Mouse (Mus musculus) gastrocnemius, postnatal 25 days (tissue): Measurements from ENCODE around the gene Syt12. TPM values are rescaled to one million over a fixed set of nuclear protein-coding genes. Genes with fewer than 3 reads are reported as not detected.
"Not testable (repeated sequence)": the region's sequence is repeated elsewhere in the genome, so short reads cannot be mapped to it uniquely, and the experiment has no call there.

ENCODE experiments used
- DNase-seq: peaks from one replicate; pipeline ENCODE4 v3.0.0; 2022
- total RNA-seq, 2 experiments: library from RNA; stranded (reverse); gene quantifications; 1 replicate in 1 of 2; 2 replicates in 1 of 2; pipeline ENCODE4 v1.2.3; 2021

Gene Syt12
- total RNA-seq, 2 experiments from 2014 or later: 6.5 to 8.5 TPM

DNA sequence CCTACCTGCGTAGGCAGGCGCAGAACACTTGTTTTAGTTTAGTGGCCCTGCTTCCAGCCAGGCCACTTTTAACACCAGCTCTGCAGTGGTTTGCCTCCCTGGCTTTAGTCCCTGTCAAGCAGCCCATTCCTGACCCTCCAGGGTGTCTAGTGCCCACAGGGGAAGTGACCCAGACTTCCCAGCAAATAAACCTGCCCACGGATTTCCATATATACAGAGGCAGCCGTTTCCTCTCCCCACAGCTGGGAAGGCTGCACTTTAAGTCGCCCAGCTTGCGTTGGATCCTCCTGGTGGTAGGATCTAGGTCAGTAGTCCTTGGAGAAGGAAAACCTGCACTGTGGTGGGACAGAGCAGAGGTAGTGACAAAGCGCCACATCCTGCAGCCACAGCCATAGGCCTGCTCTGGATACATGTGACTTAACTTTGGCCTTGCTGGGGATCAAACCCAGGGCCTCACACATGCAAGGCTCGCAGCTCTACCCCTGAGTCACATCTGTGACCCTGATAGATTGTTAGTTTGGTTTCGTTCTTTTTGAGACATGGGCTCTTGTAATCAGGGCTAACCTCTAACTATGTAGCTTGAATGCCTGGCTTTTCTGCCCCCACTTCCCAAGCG lies 13.9 kb upstream of the Syt12 start:
- DNase-seq: no peak

DNA sequence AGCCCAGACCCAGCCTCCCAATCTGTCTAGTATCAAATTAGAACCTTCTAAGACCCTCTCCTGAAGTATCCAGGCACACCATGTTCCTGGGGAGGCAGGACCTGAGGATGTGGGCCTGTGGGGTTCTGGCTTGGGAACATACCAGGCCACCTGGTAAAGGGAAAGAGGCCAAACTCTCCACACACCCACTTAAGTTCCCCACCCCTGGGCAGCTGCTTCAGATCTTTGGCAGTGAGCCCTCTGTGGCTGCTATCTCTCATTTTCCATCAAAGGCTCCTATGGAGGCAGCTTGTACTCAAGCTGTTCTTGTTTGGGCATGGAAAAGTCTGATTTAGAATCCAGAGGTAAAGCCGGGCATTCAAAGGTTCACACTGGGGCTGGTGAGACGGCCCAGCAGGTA lies 10.6 kb upstream of the Syt12 start:
- no peak for DNase-seq

DNA sequence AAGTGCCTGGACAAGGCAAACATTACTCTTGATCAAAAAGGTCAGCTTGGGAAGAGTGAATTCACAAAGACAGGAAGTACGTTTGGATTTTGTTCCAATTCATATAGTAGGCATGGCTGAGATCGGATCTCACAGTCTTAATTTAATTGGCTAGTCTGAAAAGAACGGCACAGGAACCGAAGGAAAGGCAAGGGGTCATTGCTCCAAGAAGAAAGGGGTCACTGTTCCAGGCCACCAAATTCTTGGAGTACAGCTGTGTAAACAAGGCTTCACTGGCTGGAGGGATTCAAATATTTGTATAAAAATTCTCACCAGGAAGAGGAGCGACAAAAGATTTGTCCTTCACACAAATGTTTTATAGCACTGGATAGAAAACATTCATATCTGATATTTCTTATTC lies 7.8 kb upstream of the Syt12 start:
- DNase-seq: no peak

DNA sequence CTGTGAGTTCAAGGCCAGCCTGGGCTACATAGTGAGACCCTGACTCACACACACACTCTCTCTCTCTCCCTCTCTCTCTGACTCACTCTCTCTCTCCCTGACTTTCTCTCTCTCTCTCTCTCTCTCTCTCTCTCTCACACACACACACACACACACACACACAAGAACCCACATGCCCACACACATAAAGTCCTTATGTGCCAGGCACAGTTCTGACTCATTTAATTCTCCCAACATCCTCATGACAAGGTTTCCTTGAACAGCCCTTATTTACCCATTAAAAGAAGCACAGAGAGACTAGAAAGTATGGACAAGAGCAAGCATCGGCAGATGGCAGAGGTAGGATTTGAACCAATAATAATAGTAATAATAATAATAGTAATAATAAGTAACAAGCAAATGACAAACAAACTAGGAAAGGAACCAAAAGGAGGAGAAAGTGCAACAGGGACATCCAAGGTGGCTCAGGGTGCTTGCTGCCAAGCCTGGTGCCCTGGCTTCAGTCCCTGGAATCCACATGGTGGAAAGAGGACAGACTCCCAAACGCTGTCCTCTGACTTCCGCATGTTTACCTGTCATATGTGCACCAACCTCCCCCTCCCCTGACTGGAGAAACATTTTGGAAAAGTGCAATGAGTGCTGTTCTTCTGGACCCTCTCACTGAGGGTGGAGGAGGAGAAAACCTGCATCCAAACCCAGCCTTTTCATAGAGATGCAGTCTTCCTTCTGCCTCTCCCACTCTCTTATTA lies 5.0 kb upstream of the Syt12 start:
- DNase-seq: no peak

DNA sequence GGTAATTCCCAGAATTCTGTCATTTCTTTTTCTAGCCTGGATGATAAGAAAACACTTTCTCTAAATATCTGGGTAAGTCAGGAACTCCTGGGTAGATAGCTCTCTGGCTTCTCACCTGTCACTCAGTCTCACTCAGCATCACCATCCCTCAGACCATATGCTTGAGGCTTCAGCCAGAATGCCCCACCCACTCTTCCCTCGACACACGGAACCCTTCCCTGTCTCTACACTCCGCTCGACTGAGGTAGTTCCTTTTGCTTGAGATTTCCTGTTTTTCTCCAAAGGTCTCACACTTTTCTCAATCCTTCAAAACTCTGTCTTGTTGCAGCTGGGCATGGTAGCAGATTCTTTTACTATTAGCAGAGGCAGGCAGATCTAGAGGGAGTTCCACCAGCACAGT lies 4.1 kb upstream of the Syt12 start:
- no peak for DNase-seq

DNA sequence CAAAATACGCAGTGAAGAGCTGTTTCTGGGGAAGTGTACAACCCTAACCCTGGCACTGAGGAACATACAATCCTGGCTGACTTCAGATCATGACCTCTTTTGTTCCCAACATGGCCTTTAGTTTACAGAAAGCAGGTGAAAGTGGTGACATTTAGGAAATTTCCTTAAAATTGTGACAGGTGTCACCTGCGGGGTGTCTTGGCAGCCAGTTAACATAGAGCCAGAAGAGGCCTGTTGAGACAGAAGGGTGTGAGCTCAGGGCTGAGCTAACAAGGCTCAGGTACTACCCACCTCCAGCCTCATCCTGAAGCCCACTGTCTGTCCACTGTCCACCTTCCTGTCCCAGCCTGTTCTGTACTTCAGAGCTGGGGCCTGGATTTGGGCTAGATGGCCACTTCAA lies 2.8 kb upstream of the Syt12 start:
- no peak for DNase-seq

DNA sequence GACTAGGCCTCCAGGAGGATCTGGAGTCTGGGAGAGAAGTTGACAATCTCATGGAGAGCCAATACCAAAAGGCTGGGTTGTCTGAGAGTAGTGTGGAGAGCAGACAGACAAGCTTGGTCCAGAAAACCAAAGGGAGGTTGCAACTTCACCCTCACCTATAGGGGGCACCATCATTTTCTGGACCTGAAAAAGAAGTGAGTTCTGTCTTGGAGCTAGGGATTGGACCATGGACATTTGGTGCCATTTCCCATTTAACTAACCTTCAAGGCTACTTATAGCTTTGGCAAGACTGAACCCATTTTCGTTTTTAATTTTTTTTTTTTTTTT lies 906 bp upstream of the Syt12 start:
- DNase-seq: no peak

DNA sequence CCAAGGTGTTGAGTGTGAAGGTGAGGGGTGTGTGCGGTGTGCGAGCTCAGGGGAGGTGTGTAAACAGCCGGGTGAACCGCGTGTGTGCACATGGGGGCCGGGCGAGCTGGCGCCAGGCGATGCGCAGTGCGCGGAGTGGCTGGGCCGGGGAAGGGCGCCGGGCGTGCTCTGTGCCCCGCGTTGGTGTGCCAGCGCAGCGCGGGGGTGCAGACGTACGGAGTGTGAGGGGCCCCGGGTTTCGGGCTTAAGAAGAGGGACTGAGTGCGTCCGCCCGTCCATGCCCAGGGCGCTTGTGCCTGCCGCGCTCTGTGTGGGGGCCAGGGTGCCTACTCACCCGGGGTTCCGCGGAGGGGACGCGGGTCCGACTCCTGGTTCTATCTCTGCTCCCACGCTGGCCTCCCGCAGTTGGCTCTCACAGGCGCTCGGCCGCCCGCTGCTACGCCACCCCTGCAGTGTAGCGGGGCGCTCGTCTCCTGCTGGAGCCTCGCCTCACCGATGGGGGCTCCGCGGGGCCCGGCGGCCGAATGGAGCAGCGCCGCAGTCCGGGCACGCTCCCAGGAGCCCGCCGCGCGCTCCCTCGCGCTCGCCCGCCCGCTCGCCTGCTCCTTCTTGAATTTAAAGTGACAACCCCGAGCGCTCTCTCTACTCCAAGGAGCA lies 518 bp downstream of the Syt12 start:
- peak; percentile 40 for DNase-seq

DNA sequence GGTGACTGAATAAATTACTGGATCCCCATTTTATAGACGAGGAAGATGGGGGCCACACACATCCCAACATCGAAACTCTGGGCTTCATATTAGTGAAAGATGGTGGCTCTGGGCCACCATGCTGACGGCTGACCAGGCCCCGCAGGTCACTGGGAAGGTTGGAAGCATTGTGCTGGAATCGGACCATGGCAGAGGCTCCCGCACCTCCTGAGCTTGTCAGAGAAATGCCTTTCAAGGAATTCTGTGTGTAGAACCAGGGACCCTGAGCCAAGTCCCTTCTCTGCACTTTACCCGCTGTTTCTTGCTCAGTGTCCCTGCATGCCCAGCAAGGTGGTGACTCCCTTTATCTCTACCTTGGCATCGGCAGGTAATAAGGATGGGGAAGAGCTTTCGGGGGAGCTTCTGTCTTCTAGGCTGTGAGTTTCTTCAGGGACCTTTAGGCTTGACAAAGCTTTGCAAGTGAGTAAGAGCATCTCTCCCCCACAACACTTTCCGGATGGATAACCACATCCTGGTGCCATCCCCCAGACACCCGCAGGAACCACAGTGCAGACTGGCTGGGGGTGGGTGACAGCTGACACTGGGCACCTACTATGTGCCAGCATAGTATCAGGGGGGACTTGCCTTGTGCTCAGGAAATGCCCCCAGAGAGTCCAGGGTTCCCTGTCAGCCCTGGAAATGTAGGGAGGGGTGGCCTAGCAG lies 1.9 kb downstream of the Syt12 start:
- no peak for DNase-seq

DNA sequence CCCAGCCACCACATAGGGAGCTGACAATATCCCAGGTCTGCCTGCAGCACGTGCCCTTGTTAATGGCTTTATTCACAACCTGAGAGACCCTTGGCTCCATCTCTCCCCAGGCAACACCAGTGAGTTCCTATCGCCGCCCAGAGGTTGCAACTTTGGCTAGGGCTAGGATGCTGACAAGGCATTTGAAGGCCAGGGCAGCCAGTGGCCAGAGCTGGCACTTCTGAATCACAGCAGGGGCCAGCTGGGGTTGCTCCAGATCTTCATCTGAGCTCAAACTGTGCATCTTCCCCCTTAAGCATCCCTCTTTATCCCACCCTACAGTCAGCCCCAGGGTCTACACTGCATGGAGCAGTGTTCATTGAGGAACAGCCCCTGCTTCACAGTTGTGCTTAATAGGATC lies 2.5 kb downstream of the Syt12 start:
- peak; percentile 17 for DNase-seq

DNA sequence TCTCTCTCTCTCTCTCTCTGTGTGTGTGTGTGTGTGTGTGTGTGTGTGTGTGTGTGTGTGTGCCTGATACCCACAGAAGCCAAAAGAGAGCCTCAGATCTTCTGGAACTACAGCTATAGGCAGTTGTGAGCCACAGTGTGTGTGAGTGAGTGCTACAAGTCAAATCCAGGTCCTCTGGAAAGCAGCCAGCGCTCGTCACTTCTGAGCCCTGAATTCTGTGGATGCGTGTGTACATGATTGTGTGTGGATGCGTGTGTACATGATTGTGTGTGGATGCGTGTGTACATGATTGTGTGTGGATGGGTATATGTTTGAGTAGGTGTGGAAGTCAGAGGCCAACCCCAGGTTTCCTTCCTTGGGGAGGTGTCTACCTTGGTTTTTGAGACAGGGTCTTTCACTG lies 3.7 kb downstream of the Syt12 start:
- DNase-seq: no peak

DNA sequence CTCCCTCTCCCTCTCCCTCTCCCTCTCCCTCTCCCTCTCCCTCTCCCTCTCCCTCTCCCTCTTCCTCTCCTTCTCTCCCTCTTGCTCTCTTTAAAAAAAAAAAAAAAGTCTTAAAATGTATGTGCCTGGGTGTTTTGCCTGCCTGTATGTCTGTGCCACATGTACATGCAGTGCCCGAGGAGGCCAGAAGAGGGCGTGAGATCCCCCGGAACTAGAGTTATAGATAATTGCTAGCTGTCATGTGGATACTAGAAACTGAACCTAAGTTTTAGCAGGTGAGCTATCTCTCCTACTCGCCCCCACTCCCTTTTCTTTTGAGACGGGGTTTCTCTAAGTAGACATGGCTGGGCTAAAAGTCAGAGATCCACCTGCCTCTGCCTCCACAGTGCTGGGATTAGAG lies 8.9 kb downstream of the Syt12 start:
- DNase-seq: no peak

DNA sequence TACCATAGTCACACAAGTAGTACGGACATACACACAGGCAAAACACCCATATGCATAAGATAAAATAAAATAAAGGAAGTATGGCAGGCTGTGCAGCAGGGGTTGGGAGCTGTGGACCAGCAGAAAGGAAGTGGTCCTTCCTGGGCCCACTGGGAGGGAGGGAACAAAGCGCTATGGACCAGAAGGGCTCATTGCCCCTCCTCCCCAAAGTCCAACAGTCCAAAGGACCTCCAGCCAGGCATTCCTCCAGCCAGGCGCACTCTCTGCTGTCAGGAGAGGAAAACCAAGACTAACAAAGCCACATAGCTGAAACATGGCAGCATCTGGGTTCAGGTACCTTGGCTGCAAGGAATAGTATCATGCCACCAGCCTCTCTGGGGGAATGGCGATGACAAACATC lies 12.6 kb downstream of the Syt12 start:
- DNase-seq: no peak

DNA sequence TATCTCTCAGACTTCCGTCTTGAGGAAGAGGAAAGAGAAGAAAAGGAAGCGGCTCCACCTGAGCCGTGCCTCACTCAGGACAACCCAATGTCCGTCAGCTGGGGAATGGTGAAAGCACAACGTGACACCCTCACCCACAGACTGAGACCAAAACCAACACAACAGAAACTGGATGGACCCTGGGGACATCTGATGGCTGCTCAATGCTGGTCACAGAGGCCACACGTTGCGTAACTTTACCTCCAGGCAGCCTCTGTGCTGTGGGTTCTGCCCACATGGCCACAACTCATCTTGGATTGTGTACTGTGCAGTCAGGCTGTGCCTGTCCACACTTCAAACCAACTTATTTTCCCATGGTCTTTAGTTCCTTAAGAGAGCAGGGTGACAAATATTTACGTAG lies 15.3 kb downstream of the Syt12 start:
- DNase-seq: no peak

DNA sequence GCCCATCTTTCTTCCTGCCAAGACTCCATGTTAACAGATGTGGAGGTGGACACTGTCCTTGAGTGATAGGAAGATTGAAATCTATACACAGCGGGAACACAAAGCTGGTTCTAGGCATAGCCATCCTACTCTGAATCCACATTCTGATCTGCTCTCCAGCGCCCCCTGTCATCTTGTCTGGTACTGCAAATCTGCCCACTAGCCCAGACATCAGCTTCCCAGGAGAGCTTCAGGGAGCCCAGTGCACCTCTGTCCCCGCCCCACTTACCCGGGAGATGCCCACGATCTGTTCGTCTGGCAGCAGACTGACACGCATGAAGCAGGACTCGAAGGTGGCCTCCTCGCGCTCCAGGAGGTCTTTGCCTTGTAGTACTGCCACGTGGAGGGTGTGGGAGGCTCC lies 21.0 kb downstream of the Syt12 start:
- no peak for DNase-seq

DNA sequence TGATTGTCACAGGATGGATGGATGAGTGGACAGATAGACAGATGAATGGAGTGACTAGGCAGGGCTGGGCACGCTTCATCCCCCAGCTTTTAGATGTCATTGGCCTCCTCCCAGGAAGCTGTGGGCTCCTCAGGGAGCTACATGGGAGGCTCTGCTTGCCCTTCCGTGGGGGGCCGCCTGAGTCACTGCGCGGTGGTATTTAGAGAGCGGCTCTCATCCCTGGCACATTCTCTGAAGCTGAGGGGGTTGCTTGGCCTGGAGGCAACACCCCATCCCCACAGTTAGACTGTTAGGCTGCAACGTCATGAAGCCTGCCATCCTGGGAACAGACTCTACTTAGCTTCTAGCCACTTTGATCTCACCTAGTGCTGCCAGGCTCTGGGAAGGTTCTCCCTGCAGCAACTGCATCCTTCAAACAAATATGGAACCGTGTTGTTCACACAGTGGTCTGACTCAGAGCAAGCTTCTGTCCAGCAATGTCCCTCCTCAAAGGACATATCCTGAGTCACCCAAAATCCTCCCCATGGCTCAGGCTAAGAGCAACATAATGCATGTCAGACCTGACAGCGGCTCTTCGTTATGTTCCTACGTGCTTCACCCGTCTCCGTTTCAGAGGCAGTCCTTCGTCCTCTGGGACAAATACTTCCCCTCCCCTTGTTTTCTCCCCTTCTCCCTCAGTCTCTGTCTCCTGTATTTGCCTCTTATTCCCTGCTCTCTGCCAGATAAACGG lies 22.0 kb downstream of the Syt12 start:
- no peak for DNase-seq

DNA sequence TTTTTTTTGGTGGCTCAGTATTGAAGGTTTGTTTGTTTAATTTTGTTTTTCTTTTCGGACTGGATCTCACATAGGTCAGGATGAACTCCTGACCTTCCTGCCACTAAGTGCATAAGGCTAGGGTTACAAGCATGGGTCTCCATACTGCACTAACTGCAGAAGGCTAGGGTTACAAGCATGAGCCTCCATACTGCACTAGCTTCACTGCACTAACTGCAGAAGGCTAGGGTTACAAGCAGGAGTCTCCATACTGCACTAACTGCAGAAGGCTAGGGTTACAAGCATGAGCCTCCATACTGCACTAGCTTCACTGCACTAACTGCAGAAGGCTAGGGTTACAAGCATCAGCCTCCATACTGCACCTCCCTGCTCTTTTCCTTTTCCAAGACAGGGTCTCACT lies 23.2 kb downstream of the Syt12 start:
- not testable (repeated sequence) for DNase-seq

DNA sequence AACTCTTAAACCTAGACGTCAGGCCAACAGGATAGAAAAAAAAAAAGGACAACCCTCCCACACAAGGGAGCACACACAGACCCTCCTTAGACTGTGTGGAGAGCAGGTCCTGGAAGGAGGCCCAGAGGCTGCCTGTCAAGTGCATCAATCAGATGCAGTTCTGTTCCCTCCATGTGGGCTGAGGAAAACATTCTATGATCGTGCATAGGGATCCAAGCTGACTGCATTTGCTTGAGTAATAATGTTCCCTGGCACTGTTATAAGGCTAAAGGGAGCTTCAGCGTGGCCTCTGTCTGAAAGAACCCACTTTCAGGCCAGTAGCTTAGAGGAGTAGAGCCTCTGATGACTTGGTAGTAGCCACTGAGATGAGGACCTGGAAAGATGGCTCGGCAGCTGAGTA lies 24.7 kb downstream of the Syt12 start:
- no peak for DNase-seq

DNA sequence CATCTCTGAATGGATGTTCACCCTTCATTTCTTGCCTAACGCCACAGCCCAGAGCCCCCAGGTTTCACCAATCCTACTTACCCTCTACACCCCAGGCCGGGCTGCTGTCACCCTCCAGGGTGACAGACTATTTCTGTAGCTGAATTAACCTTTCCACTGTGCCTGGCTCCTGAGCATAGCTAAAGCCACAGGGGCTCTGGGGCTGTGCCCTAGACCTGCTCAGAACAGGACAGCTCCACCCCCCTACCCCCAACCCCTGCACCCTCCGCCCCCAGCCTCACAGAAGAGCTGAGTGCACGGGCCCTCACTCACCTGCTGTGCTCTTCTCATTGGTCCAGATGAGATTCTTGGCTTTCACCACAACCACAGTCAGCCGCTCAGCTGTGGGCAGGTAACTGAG lies 25.3 kb downstream of the Syt12 start:
- DNase-seq: no peak

DNA sequence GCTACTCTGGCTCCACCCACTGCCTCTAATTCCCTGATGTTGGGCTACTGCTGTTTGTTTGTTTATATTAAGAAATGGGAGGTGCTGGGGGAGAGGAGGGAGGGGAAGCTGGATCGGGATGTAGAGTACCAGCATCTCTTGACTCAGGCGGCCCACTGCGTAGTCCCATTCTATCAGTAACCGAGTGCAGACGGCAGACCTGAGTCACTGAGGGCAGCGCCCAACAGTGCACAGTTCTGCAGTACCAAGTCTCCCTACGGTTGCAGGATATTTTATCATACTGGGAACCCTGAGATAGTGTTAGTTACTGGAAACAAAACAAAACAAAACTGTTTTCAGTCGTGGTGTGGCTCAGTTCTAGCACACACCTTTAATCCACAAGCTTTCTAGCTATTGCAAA lies 26.1 kb downstream of the Syt12 start:
- DNase-seq: no peak

DNA sequence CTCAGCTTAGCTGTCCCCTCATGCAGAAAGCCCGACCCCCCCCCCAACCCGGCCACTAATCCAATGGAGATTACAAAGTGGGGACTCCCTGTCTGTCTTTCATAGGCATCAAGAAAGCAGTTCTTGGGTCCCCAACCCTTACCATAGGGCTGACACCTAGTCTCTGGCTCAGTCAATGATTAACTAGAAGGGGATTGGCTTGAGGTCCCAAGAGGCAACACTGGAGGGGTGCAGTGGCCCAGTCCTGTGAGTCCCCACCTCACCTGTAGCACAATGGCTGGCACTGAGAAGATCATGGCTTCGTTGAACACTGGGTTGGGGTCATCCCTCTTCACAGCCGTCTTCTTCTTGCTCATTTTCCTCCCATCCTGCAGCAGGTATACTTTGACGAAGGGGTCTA lies 26.6 kb downstream of the Syt12 start:
- no peak for DNase-seq

DNA sequence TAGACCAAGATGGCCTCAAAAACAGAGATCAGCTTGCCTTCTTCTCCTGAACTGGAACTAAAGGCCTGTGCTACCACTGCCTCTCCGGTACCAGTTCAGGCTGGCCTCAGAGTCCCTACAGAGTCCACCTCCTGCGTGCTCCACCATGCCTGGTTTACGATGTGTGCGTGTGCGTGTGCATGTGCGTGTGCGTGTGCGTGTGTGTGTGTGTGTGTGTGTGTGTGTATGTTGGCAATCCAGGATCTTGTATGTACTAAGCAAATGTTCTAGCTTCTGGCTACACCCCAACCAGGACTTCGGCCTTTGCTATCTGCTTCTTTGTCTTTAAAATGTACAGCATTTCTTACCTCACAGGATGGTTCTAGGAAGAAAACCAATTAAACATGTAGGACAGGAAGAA lies 28.0 kb downstream of the Syt12 start:
- no peak for DNase-seq

DNA sequence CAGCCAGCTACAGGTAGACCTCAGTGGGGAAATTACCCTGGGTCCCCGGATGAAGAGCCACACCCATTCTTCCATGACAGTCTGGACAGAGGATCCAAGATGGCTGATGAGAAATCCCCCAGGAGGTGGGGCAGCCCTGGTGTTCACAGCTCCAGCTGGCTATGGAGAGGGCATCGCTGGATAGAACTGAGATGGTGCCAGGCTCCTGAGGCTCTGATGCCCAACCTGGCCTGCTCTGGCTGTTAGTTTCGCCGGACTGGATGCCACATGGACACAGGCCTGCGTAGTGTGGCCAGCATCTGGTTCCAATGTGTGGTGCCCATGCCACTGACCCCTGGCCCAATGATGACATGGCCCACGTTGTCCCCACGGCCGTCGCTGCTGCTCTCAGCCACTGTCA lies 29.8 kb downstream of the Syt12 start:
- DNase-seq: peak; percentile 53
